Mouse (Mus musculus) brain, adult 2 months (tissue): ENCODE results near the gene Tasp1.
"Not testable (repeated sequence)": the region's sequence is repeated elsewhere in the genome, so short reads cannot be mapped to it uniquely, and the experiment has no call there.

ENCODE experiments used
- DNase-seq: peaks from one replicate; pipeline ENCODE4 v3.0.0; 2011; ENCODE audit warnings: low read depth, low spot score

Tasp1 gene

GRCm38 (mm10) chr2:140058125-140058524 lies 8.5 kb downstream of the Tasp1 start:
- no peak for DNase-seq

- no peak for DNase-seq
Measured at GRCm38 (mm10) chr2:140051607-140052126, 14.9 kb downstream of the Tasp1 start.

- DNase-seq, result no peak
Measured at GRCm38 (mm10) chr2:140042522-140043131, 24.0 kb downstream of the Tasp1 start.

GRCm38 (mm10) chr2:140042081-140042480 lies 24.5 kb downstream of the Tasp1 start:
- no peak for DNase-seq

- no peak for DNase-seq
Measured at GRCm38 (mm10) chr2:140037459-140037858, 29.1 kb downstream of the Tasp1 start.

- no peak for DNase-seq
Measured at GRCm38 (mm10) chr2:140036854-140037253, 29.8 kb downstream of the Tasp1 start.

GRCm38 (mm10) chr2:140024937-140025336 lies 41.7 kb downstream of the Tasp1 start:
- no peak for DNase-seq

GRCm38 (mm10) chr2:140007406-140007805 lies 59.2 kb downstream of the Tasp1 start:
- no peak for DNase-seq

- no peak for DNase-seq
Measured at GRCm38 (mm10) chr2:139998170-139998569, 68.4 kb downstream of the Tasp1 start.

- not testable (repeated sequence) for DNase-seq
Measured at GRCm38 (mm10) chr2:139989907-139990306, 76.7 kb downstream of the Tasp1 start.

- DNase-seq, result no peak
Measured at GRCm38 (mm10) chr2:139967451-139967850, 99.2 kb downstream of the Tasp1 start.

GRCm38 (mm10) chr2:139966288-139966687 lies 100.3 kb downstream of the Tasp1 start:
- peak; percentile 69 for DNase-seq

- DNase-seq, result no peak
Measured at GRCm38 (mm10) chr2:139948843-139949242, 117.8 kb downstream of the Tasp1 start.

- peak; percentile 19 for DNase-seq
Measured at GRCm38 (mm10) chr2:139937581-139937980, 129.0 kb downstream of the Tasp1 start.

GRCm38 (mm10) chr2:139934577-139934976 lies 132.0 kb downstream of the Tasp1 start:
- no peak for DNase-seq

- DNase-seq, result no peak
Measured at GRCm38 (mm10) chr2:139934033-139934572, 132.5 kb downstream of the Tasp1 start.

GRCm38 (mm10) chr2:139932211-139932610 lies 134.4 kb downstream of the Tasp1 start:
- DNase-seq, result no peak

- DNase-seq, result no peak
Measured at GRCm38 (mm10) chr2:139924937-139925336, 141.7 kb downstream of the Tasp1 start.

GRCm38 (mm10) chr2:139921395-139921794 lies 145.2 kb downstream of the Tasp1 start:
- not testable (repeated sequence) for DNase-seq

- DNase-seq, result no peak
Measured at GRCm38 (mm10) chr2:139919757-139920156, 146.8 kb downstream of the Tasp1 start.

- no peak for DNase-seq
Measured at GRCm38 (mm10) chr2:139906441-139907157, 160.0 kb downstream of the Tasp1 start.

GRCm38 (mm10) chr2:139891405-139892089 lies 175.1 kb downstream of the Tasp1 start:
- DNase-seq, result peak; percentile 31
